ENCODE assay signal across 8 mouse cellular contexts in genomic region chr12:27932382-27933140, GRCm38 (mm10).
DNase-seq lines count a peak whose midpoint lies in the region; ATAC-seq lines count a peak whose summit lies in the region.

No protein-coding gene starts in this region.

- peak; percentile 72 for ATAC-seq in kidney, embryonic 15.5 days (replicated peaks; ENCODE audit: low FRiP score)
- ATAC-seq in forebrain, embryonic 16.5 days, result peak; percentile 90
- peak; percentile 82 for ATAC-seq in neural tube, embryonic 13.5 days (ENCODE audit: low read depth)
- no peak for ATAC-seq in intestine, embryonic 15.5 days

- peaks cover 18% of the 10 kb centered on the region for H3K4me1 ChIP-seq in kidney, embryonic 15.5 days
- H3K4me1 ChIP-seq in forebrain, embryonic 16.5 days (replicated peaks; ENCODE audit: control insufficient read depth, insufficient read depth, low read length), result peaks cover 28% of the 10 kb centered on the region
- H3K4me1 ChIP-seq in neural tube, embryonic 13.5 days (replicated peaks), result peaks cover 30% of the 10 kb centered on the region
- 0 out of 2 replicates have a peak, but pooled peaks cover 2% of the 10 kb centered on the region for H3K4me1 ChIP-seq in intestine, embryonic 15.5 days (replicated peaks)

- no peaks in the 10 kb centered on the region for H3K36me3 ChIP-seq in kidney, embryonic 15.5 days
- no peaks in the 10 kb centered on the region for H3K36me3 ChIP-seq in forebrain, embryonic 16.5 days (ENCODE audit: control insufficient read depth, insufficient read depth)
- H3K36me3 ChIP-seq in neural tube, embryonic 13.5 days, result no peaks in the 10 kb centered on the region
- no peaks in the 10 kb centered on the region for H3K36me3 ChIP-seq in intestine, embryonic 15.5 days

- WGBS in kidney, embryonic 15.5 days, result 30% methylated on average over 7 of the region's 7 CpGs
- WGBS in forebrain, embryonic 16.5 days, result 31% methylated on average over 7 of the region's 7 CpGs
- 32% methylated on average over 7 of the region's 7 CpGs for WGBS in neural tube, embryonic 13.5 days
- 17% methylated on average over 7 of the region's 7 CpGs for WGBS in intestine, embryonic 15.5 days

- no peaks in the 10 kb centered on the region for H3K9me3 ChIP-seq in kidney, embryonic 15.5 days (replicated peaks)
- no peaks in the 10 kb centered on the region for H3K9me3 ChIP-seq in forebrain, embryonic 16.5 days (ENCODE audit: control insufficient read depth, low read length)
- no peaks in the 10 kb centered on the region for H3K9me3 ChIP-seq in neural tube, embryonic 13.5 days
- H3K9me3 ChIP-seq in intestine, embryonic 15.5 days, result no peaks in the 10 kb centered on the region

- H3K27me3 ChIP-seq in kidney, embryonic 15.5 days, result no peaks in the 10 kb centered on the region
- H3K27me3 ChIP-seq in forebrain, embryonic 16.5 days (replicated peaks; ENCODE audit: control insufficient read depth, insufficient read depth, low read length), result no peaks in the 10 kb centered on the region
- H3K27me3 ChIP-seq in neural tube, embryonic 13.5 days, result no peaks in the 10 kb centered on the region
- no peaks in the 10 kb centered on the region for H3K27me3 ChIP-seq in intestine, embryonic 15.5 days (replicated peaks)

- H3K27ac ChIP-seq in kidney, embryonic 15.5 days, result no peak overlapping the region
- peak overlapping the region; percentile 78 for H3K27ac ChIP-seq in forebrain, embryonic 16.5 days (ENCODE audit: low read length)
- peak overlapping the region; percentile 67 for H3K27ac ChIP-seq in neural tube, embryonic 13.5 days (replicated peaks)
- H3K27ac ChIP-seq in intestine, embryonic 15.5 days, result no peak overlapping the region

- H3K4me3 ChIP-seq in kidney, embryonic 15.5 days (replicated peaks), result no peak overlapping the region
- H3K4me3 ChIP-seq in forebrain, embryonic 16.5 days (replicated peaks; ENCODE audit: low read length), result no peak overlapping the region
- no peak overlapping the region for H3K4me3 ChIP-seq in neural tube, embryonic 13.5 days
- no peak overlapping the region for H3K4me3 ChIP-seq in intestine, embryonic 15.5 days (replicated peaks)

- no peak overlapping the region for H3K4me2 ChIP-seq in kidney, embryonic 15.5 days
- no peak overlapping the region for H3K4me2 ChIP-seq in forebrain, embryonic 16.5 days (ENCODE audit: low read length)
- no peak overlapping the region for H3K4me2 ChIP-seq in neural tube, embryonic 13.5 days
- no peak overlapping the region; the same call in 1 of the 2 replicates for H3K4me2 ChIP-seq in intestine, embryonic 15.5 days (replicated peaks)

- DNase-seq in kidney, adult 18-20 months, result no peak
- DNase-seq in layer of hippocampus, postnatal 36 days, result peak; percentile 26 to 29
- no peak for DNase-seq in T-cell, adult 2 months (ENCODE audit: low spot score)
- no peak for DNase-seq in cerebellum, adult 11 months

- H3K9ac ChIP-seq in kidney, embryonic 15.5 days, result no peak overlapping the region
- no peak overlapping the region for H3K9ac ChIP-seq in forebrain, embryonic 16.5 days (replicated peaks; ENCODE audit: low read depth, low read length)
- no peak overlapping the region for H3K9ac ChIP-seq in neural tube, embryonic 13.5 days
- H3K9ac ChIP-seq in intestine, embryonic 15.5 days, result no peak overlapping the region

Comparison
In these comparisons a context has a peak if more than half of its experiments do, and no peak if none do; other contexts are left out.
1. H3K27ac ChIP-seq: peak in forebrain, embryonic 16.5 days (single experiment) and neural tube, embryonic 13.5 days (single experiment); none in kidney, embryonic 15.5 days (single experiment) and intestine, embryonic 15.5 days (single experiment).
2. DNase-seq: peak in layer of hippocampus, postnatal 36 days (2 of 2); none in kidney, adult 18-20 months (single experiment), T-cell, adult 2 months (single experiment) and cerebellum, adult 11 months (single experiment).